8 mouse cellular contexts compared by ENCODE assay signal in genomic region chr4:150913743-150914142, GRCm38 (mm10). TPM values are rescaled to one million over a fixed set of nuclear protein-coding genes. Genes with fewer than 3 reads are reported as not detected.
A peak's percentile ranks its signal among the peaks of the same experiment; 100 is the strongest.
DNase-seq lines count a peak whose midpoint lies in the region; ATAC-seq and TF ChIP-seq lines count a peak whose summit lies in the region.

No protein-coding gene starts in this region.

- TF ChIP-seq POLR2A in spleen, adult 2 months (IDR thresholded peaks at IDR 0.05; ENCODE audit: low read depth, low read length): no peak
- no peak for TF ChIP-seq POLR2A in limb, embryonic 14.5 days (IDR thresholded peaks at IDR 0.05; ENCODE audit: borderline replicate concordance, extremely low read depth, insufficient read depth, insufficient read length)

- no peaks in the 10 kb centered on the region for H3K36me3 ChIP-seq in spleen, adult 2 months (ENCODE audit: control insufficient read depth, insufficient read depth, low read length)
- no peaks in the 10 kb centered on the region for H3K36me3 ChIP-seq in limb, embryonic 14.5 days (ENCODE audit: control insufficient read depth, insufficient read depth, low read length)
- no peaks in the 10 kb centered on the region for H3K36me3 ChIP-seq in stomach, embryonic 15.5 days

- no peaks in the 10 kb centered on the region for H3K27me3 ChIP-seq in spleen, adult 2 months (ENCODE audit: control insufficient read depth, insufficient read depth, low read length)
- no peaks in the 10 kb centered on the region for H3K27me3 ChIP-seq in limb, embryonic 14.5 days (ENCODE audit: control insufficient read depth, insufficient read depth, low read length)
- no peaks in the 10 kb centered on the region for H3K27me3 ChIP-seq in stomach, embryonic 15.5 days (replicated peaks)

- no peak for ATAC-seq in CD4-positive, CD25-positive, alpha-beta regulatory T cell, adult 4 months
- ATAC-seq in limb, embryonic 14.5 days (ENCODE audit: low FRiP score, low read depth): no peak
- ATAC-seq in stomach, embryonic 15.5 days (ENCODE audit: insufficient read depth, low FRiP score, low read depth): no peak

- peak overlapping the region; percentile 94 for H3K27ac ChIP-seq in spleen, adult 2 months (ENCODE audit: insufficient read depth, low read length)
- peak overlapping the region; percentile 75 for H3K27ac ChIP-seq in limb, embryonic 14.5 days (replicated peaks; ENCODE audit: low read depth, low read length)
- H3K27ac ChIP-seq in stomach, embryonic 15.5 days: peak overlapping the region; percentile 93

- DNase-seq in CD4-positive, CD25-positive, alpha-beta regulatory T cell, adult 2 months (ENCODE audit: low read depth, low spot score): peak; percentile 60
- DNase-seq in spleen, adult 2 months (ENCODE audit: low read depth in 1 of 2, low spot score in 2 of 2): no peak
- DNase-seq in spleen, adult 18-20 months: no peak
- no peak for DNase-seq in limb, embryonic 14.5 days (ENCODE audit: low spot score)
- DNase-seq in adrenal gland, postnatal 10 days: no peak
- no peak for DNase-seq in layer of hippocampus, postnatal 10 days (ENCODE audit: low spot score in 2 of 2)

- H3K4me3 ChIP-seq in spleen, adult 2 months (ENCODE audit: extremely low read depth, insufficient read depth, insufficient read length): peak overlapping the region; percentile 77
- H3K4me3 ChIP-seq in limb, embryonic 14.5 days (replicated peaks; ENCODE audit: low read length): peak overlapping the region; percentile 73
- H3K4me3 ChIP-seq in stomach, embryonic 15.5 days (replicated peaks): peak overlapping the region; percentile 66

- no peak for TF ChIP-seq CTCF in spleen, adult 2 months (IDR thresholded peaks at IDR 0.05; ENCODE audit: extremely low read depth, insufficient read depth, insufficient read length, insufficient replicate concordance)

- WGBS in spleen, adult 2 months: 12% methylated on average over 12 of the region's 12 CpGs
- 19% methylated on average over 12 of the region's 12 CpGs for WGBS in limb, embryonic 14.5 days
- WGBS in stomach, embryonic 15.5 days: 14% methylated on average over 12 of the region's 12 CpGs

- H3K4me1 ChIP-seq in spleen, adult 2 months (ENCODE audit: control insufficient read depth, insufficient read depth, insufficient read length): peaks cover 14% of the 10 kb centered on the region; the same call in 1 of the 2 replicates
- peaks cover 17% of the 10 kb centered on the region for H3K4me1 ChIP-seq in limb, embryonic 14.5 days (ENCODE audit: control insufficient read depth, insufficient read depth, low read length)
- H3K4me1 ChIP-seq in stomach, embryonic 15.5 days: peaks cover 9% of the 10 kb centered on the region

- H3K9me3 ChIP-seq in limb, embryonic 14.5 days (ENCODE audit: control insufficient read depth, low read length): no peaks in the 10 kb centered on the region
- H3K9me3 ChIP-seq in stomach, embryonic 15.5 days: no peaks in the 10 kb centered on the region

- peak overlapping the region; percentile 85 for H3K4me2 ChIP-seq in limb, embryonic 14.5 days (replicated peaks; ENCODE audit: low read depth, low read length, severe bottlenecking)
- H3K4me2 ChIP-seq in stomach, embryonic 15.5 days: peak overlapping the region; percentile 57

- H3K9ac ChIP-seq in limb, embryonic 14.5 days (ENCODE audit: low read depth, low read length, severe bottlenecking): peak overlapping the region; percentile 89
- H3K9ac ChIP-seq in stomach, embryonic 15.5 days: peak overlapping the region; percentile 53; the same call in 1 of the 2 replicates

RNA-seq across cellular contexts. Expression of gene Park7, which starts 0.5 kb away (rescaled TPM):
- 100 to 1,000 TPM; 550 to 588 TPM for polyA plus RNA-seq in CD4-positive, CD25-positive, alpha-beta regulatory T cell, adult 4 months (2017; shearing (Covaris generic))
- polyA plus RNA-seq in spleen, adult 2 months (2012; rRNA removed): 51.4 and 56.9 TPM in 2 replicates
- 223 and 296 TPM in 2 replicates for polyA plus RNA-seq in limb, embryonic 14.5 days (2012; rRNA removed)
- polyA plus RNA-seq in limb, embryonic 14.5 days (2014; fragmentation: Nextera tagmentation; extraction: Ambion mirVana): 415 and 416 TPM in 2 replicates
- 411 and 424 TPM in 2 replicates for polyA plus RNA-seq in stomach, embryonic 15.5 days (2015; fragmentation: Nextera tagmentation; extraction: Ambion mirVana)
- 100 to 1,000 TPM; 242 to 261 TPM for total RNA-seq in adrenal gland, postnatal 10 days (2021)
- total RNA-seq in layer of hippocampus, postnatal 10 days (2021): 100 to 1,000 TPM; 253 to 269 TPM

RNA-seq across cellular contexts. Expression of gene Tnfrsf9, which starts 0.6 kb away (rescaled TPM):
- polyA plus RNA-seq in CD4-positive, CD25-positive, alpha-beta regulatory T cell, adult 4 months (2017; shearing (Covaris generic)): 100 to 1,000 TPM; 209 to 263 TPM
- polyA plus RNA-seq in spleen, adult 2 months (2012; rRNA removed): 2.2 and 4.0 TPM in 2 replicates
- 0.79 and 0.80 TPM in 2 replicates for polyA plus RNA-seq in limb, embryonic 14.5 days (2012; rRNA removed)
- 0.08 and 0.19 TPM in 2 replicates for polyA plus RNA-seq in limb, embryonic 14.5 days (2014; fragmentation: Nextera tagmentation; extraction: Ambion mirVana)
- 0.98 and 1.2 TPM in 2 replicates for polyA plus RNA-seq in stomach, embryonic 15.5 days (2015; fragmentation: Nextera tagmentation; extraction: Ambion mirVana)
- total RNA-seq in adrenal gland, postnatal 10 days (2021): under 1 TPM; 0.57 to 0.73 TPM
- total RNA-seq in layer of hippocampus, postnatal 10 days (2021): under 1 TPM; 0.38 to 0.39 TPM

Comparison
In these comparisons a context has a peak if more than half of its experiments do, and no peak if none do; other contexts are left out.
1. RNA of gene Tnfrsf9, which starts 0.6 kb away (polyA plus RNA-seq): 209 to 263 TPM in CD4-positive, CD25-positive, alpha-beta regulatory T cell, adult 4 months; 2.2 to 4.0 TPM in spleen, adult 2 months, 0.98 to 1.2 TPM in stomach, embryonic 15.5 days and 0.08 to 0.80 TPM in limb, embryonic 14.5 days; every median in the first group is over 10 times any median in the second.
2. Peak in every context shown above with its lines, with median percentiles within 50 percentile points of each other: H3K27ac ChIP-seq and H3K4me3 ChIP-seq.